Mouse (Mus musculus) hindbrain, embryonic 14.5 days (tissue): Measurements from ENCODE around the gene Sbk3. TPM values are rescaled to one million over a fixed set of nuclear protein-coding genes. Genes with fewer than 3 reads are reported as not detected.

ENCODE experiments used
- ATAC-seq: fragments of 200-750 bp; cut with Nextera tagmentation; 2 replicates; pipeline ENCODE4 v1.8.0; 2017; ENCODE audit warnings: moderate number of reproducible peaks, mild to moderate bottlenecking, moderate TSS enrichment, moderate library complexity; ENCODE audit not compliant: low FRiP score
- DNase-seq: peaks from one replicate; pipeline ENCODE4 v3.0.0-alpha.2; 2015; ENCODE audit warnings: low spot score
- H3K27ac ChIP-seq: fragments of 300-500 bp; sonication (generic); 2 replicates; pipeline ENCODE4 v1.5.1; 2014; ENCODE audit warnings: mild to moderate bottlenecking, moderate library complexity
- H3K27me3 ChIP-seq: fragments of 300-500 bp; sonication (generic); 2 replicates; pipeline ENCODE4 v1.6.1; 2014; ENCODE audit warnings: mild to moderate bottlenecking, low read length, mixed read lengths; ENCODE audit not compliant: control insufficient read depth, insufficient read depth
- H3K36me3 ChIP-seq: fragments of 300-500 bp; sonication (generic); replicated peaks from 2 replicates; pipeline ENCODE4 v1.6.1; 2014; ENCODE audit not compliant: control insufficient read depth, insufficient read depth
- H3K4me1 ChIP-seq: fragments of 300-500 bp; sonication (generic); replicated peaks from 2 replicates; pipeline ENCODE4 v1.6.1; 2014; ENCODE audit warnings: antibody characterized with exemption, low read length, mixed read lengths; ENCODE audit not compliant: control insufficient read depth, insufficient read depth
- H3K4me2 ChIP-seq: fragments of 300-500 bp; sonication (generic); replicated peaks from 2 replicates; pipeline ENCODE4 v1.6.1; 2014; ENCODE audit warnings: mild to moderate bottlenecking, moderate library complexity
- H3K4me3 ChIP-seq: fragments of 300-500 bp; sonication (generic); replicated peaks from 2 replicates; pipeline ENCODE4 v1.5.1; 2014; ENCODE audit warnings: mild to moderate bottlenecking, low read length
- H3K9ac ChIP-seq: fragments of 300-500 bp; sonication (generic); 2 replicates; pipeline ENCODE4 v1.6.1; 2014
- H3K9me3 ChIP-seq: fragments of 300-500 bp; sonication (generic); 2 replicates; pipeline ENCODE4 v1.6.1; 2016; ENCODE audit warnings: low read length; ENCODE audit not compliant: control insufficient read depth
- WGBS: fragments of 180-500 bp; shearing (Covaris S2); extraction: QIAGEN DNeasy Blood & Tissue Kit; methylation state at CpG from one replicate; pipeline ENCODE4 v1.1.7; 2014; 5-methylcytosine and 5-hydroxymethylcytosine counted together
- polyA plus RNA-seq: library from polyadenylated mRNA; unstranded; fragments of >200 nt; fragmentation: Nextera tagmentation; extraction: Ambion mirVana; gene quantifications from 2 replicates; pipeline ENCODE4 v1.2.1, GENCODE M21; 2014

Sbk3 gene
- polyA plus RNA-seq, 1 experiment from 2014 or later, result 0.39 TPM

DNA sequence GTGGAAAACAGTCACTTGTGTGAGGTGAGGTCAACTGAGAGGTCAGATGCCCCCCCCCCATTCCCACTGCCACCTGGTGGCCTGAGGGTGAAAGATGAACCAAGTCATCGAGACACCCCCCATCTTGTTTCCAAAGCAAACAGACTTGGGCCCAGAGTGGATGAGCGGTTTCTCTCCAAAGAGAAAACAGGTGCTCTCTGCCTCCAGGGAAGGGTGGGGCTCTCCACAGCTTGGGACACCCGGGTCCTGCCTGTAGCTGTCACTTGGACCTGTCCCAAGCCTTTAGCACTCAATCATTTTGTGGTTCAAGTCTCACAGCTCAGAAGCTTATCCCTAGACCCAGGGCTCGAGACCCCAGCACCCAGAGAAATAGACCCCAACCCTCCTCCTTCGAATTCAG is 7.4 kb downstream of the Sbk3 start:
- peak; percentile 19 for DNase-seq
- no peaks in the 10 kb centered on the region for H3K4me1 ChIP-seq
- no peak overlapping the region for H3K4me2 ChIP-seq
- no peaks in the 10 kb centered on the region for H3K36me3 ChIP-seq
- 77% methylated on average over 5 of the region's 5 CpGs for WGBS
- H3K4me3 ChIP-seq, result no peak overlapping the region
- H3K27me3 ChIP-seq, result no peaks in the 10 kb centered on the region
- H3K9me3 ChIP-seq, result no peaks in the 10 kb centered on the region
- no peak for ATAC-seq
- no peak overlapping the region for H3K9ac ChIP-seq
- no peak overlapping the region for H3K27ac ChIP-seq

GRCm38 (mm10) chr7:4957361-4957760 is 13.6 kb downstream of the Sbk3 start:
- ATAC-seq (no peak), DNase-seq (no peak)
- Histone ChIP-seq H3K9ac (no peak overlapping the region), H3K9me3 (no peaks in the 10 kb centered on the region), H3K4me2 (no peak overlapping the region), H3K36me3 (no peaks in the 10 kb centered on the region), H3K4me3 (no peak overlapping the region), H3K27ac (no peak overlapping the region), H3K4me1 (no peaks in the 10 kb centered on the region), H3K27me3 (no peaks in the 10 kb centered on the region)
- 86% methylated on average over 10 of the region's 10 CpGs for WGBS

DNA sequence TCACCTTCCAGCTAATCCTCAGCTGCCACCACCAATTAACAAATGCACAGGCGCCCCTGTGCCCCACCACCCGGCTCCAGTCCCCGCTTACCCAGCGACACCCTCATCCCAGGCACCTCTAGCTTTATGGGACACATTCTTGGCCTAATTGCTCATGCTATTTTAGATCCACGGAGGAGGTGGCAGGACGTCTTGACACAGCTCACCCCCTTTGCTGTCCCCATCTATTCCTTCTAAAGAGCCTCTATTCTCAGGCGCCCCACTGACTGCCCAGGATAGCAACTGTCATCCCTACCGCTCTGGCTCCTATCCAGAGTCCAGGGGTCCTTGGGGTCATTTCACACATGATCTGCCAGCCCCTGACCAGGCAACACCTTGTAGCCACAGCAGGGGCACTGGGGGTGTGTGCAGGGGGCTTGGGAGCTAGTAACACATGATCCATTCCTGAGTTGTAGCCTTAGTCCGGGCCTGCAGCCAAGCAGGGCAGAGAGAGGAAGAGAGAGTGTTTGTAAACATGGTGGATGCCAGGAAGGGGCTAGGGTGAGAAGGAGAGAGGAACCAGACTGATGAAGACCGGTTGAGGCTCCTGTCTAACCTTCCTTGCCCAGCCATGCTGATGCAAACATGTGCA is 17.0 kb downstream of the Sbk3 start:
- ATAC-seq, result no peak

DNA sequence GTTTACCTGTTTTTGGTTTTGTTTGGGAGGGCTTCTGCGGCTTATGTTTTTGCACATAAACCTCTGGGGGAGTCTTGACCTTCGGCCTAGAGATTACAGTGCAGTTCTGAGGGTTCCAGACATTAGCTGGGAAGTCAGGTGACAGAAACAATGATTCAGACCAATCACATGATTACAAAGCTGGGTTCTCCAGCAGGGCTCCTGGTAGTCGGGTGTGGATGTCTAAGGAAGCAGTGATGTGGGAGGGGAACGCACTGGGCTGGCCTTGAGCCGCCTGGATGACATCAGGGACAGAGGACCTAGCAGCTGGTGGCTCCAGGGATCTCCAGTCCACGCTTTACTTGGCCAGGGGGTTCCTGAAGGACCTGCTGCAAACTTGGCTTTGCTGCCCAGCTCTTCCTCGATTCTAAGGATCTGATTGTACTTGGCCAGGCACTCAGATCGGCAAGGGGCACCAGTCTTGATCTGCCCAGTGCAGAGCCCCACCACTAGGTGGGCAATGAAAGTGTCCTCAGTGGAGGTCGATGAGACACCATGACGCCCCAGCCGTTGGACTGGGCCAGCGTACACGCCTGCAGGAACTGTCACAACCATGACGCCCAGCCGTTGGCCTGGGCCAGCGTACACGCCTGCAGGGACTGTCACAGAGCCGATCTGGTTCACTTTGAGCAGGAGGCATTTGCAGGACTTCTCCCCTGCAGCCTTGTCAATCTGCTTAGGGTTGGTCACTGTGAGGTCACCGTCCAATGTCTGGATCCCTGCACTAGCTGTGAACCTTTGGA is 20.2 kb downstream of the Sbk3 start:
- Histone ChIP-seq H3K4me3 (no peak overlapping the region), H3K36me3 (no peaks in the 10 kb centered on the region), H3K27me3 (no peaks in the 10 kb centered on the region), H3K9me3 (no peaks in the 10 kb centered on the region), H3K4me1 (no peaks in the 10 kb centered on the region), H3K27ac (no peak overlapping the region), H3K9ac (no peak overlapping the region), H3K4me2 (no peak overlapping the region)
- DNase-seq (no peak), ATAC-seq (no peak)
- WGBS, result 88% methylated on average over 19 of the region's 19 CpGs

More for the DNA sequence above, 17.0 kb downstream of the Sbk3 start:
- Histone ChIP-seq H3K9ac (no peak overlapping the region), H3K9me3 (no peaks in the 10 kb centered on the region), H3K4me3 (no peak overlapping the region), H3K36me3 (no peaks in the 10 kb centered on the region), H3K4me2 (no peak overlapping the region), H3K27ac (no peak overlapping the region), H3K4me1 (no peaks in the 10 kb centered on the region), H3K27me3 (no peaks in the 10 kb centered on the region)
- no peak for DNase-seq
- WGBS, result 37% methylated on average over 10 of the region's 10 CpGs

GRCm38 (mm10) chr7:4948386-4948785 is 22.6 kb downstream of the Sbk3 start:
- 84% methylated on average over 6 of the region's 6 CpGs for WGBS

GRCm38 (mm10) chr7:4947855-4948254 is 23.1 kb downstream of the Sbk3 start:
- no peak overlapping the region for H3K9ac ChIP-seq
- H3K4me3 ChIP-seq, result no peak overlapping the region
- no peak overlapping the region for H3K27ac ChIP-seq
- H3K27me3 ChIP-seq, result no peaks in the 10 kb centered on the region
- no peaks in the 10 kb centered on the region for H3K36me3 ChIP-seq
- H3K9me3 ChIP-seq, result no peaks in the 10 kb centered on the region
- DNase-seq, result no peak
- WGBS, result 45% methylated on average over 2 of the region's 2 CpGs
- H3K4me2 ChIP-seq, result no peak overlapping the region
- H3K4me1 ChIP-seq, result no peaks in the 10 kb centered on the region
- no peak for ATAC-seq

More at GRCm38 (mm10) chr7:4948386-4948785, 22.6 kb downstream of the Sbk3 start:
- ATAC-seq (no peak), DNase-seq (no peak)
- Histone ChIP-seq H3K9me3 (no peaks in the 10 kb centered on the region), H3K9ac (no peak overlapping the region), H3K4me2 (no peak overlapping the region), H3K36me3 (no peaks in the 10 kb centered on the region), H3K27ac (no peak overlapping the region), H3K27me3 (no peaks in the 10 kb centered on the region), H3K4me1 (no peaks in the 10 kb centered on the region), H3K4me3 (no peak overlapping the region)

DNA sequence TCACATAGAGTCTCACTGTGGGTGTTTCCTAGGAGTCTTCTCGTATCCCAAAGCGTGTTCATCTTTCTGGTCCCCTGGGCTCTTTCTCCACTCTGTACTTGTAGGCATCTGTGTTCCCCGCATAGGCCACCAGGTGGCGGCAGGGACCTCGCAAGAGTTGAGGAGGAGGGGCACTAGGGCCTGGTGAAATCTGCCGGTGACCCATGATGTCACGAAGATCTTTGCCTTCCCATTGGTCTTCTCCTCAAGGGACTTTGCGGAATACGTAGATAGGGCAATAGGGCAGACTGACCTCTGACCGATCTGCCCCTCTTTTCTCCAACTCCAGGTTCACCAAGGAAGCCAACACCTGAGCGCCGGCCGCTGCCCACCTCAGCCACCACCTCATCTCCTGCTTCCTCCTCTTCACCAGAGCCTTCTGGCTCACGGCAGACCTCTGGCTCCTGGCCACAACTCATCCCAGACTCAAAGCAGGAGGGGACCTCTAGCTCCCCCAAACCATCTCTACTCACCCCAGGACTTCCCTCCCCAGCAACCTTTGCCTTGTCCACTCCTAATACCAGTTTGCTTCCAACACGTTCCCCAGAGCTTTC is 27.6 kb downstream of the Sbk3 start:
- H3K4me1 ChIP-seq, result no peaks in the 10 kb centered on the region
- H3K4me3 ChIP-seq, result peak overlapping the region; percentile 25
- peak; percentile 57; the same call in 1 of the 2 replicates for ATAC-seq
- 23% methylated on average over 15 of the region's 15 CpGs for WGBS
- H3K36me3 ChIP-seq, result no peaks in the 10 kb centered on the region
- DNase-seq, result peak; percentile 89
- no peak overlapping the region for H3K27ac ChIP-seq
- no peaks in the 10 kb centered on the region for H3K9me3 ChIP-seq
- no peaks in the 10 kb centered on the region for H3K27me3 ChIP-seq
- H3K4me2 ChIP-seq, result peak overlapping the region; percentile 44
- no peak overlapping the region for H3K9ac ChIP-seq

DNA sequence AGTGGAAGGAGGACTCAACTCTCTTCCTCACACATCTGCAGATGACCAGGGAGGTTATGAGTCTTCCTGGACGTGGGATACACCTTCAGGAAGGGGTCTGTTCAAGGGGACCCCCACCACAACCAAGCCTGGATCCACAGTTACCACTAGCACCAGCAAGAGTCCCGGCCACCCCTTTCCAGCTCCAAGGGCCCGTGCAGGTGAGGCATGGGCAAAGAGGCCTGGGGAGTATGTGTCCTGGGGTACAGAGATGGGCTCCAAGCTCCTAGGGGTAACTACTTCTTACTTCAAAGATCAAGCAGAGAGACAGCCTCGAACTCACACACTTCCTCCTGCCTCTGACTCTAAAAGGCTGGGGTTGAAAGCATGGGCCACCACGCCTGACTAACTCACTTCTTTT is 28.3 kb downstream of the Sbk3 start:
- ATAC-seq, result no peak
- WGBS, result 46% methylated on average over 5 of the region's 5 CpGs

GRCm38 (mm10) chr7:4940068-4940479 is 30.9 kb downstream of the Sbk3 start:
- H3K4me3 ChIP-seq, result no peak overlapping the region
- H3K27ac ChIP-seq, result no peak overlapping the region
- H3K9me3 ChIP-seq, result no peaks in the 10 kb centered on the region
- 24% methylated on average over 9 of the region's 9 CpGs for WGBS
- H3K9ac ChIP-seq, result no peak overlapping the region
- ATAC-seq, result peak; percentile 54
- peak; percentile 85 for DNase-seq
- no peak overlapping the region for H3K4me2 ChIP-seq
- no peaks in the 10 kb centered on the region for H3K4me1 ChIP-seq
- H3K36me3 ChIP-seq, result no peaks in the 10 kb centered on the region
- no peaks in the 10 kb centered on the region for H3K27me3 ChIP-seq

More for the DNA sequence above, 28.3 kb downstream of the Sbk3 start:
- DNase-seq, result no peak
- Histone ChIP-seq H3K4me2 (no peak overlapping the region), H3K27ac (no peak overlapping the region), H3K4me3 (no peak overlapping the region), H3K36me3 (no peaks in the 10 kb centered on the region), H3K27me3 (no peaks in the 10 kb centered on the region), H3K9ac (no peak overlapping the region), H3K9me3 (no peaks in the 10 kb centered on the region), H3K4me1 (no peaks in the 10 kb centered on the region)
